Mouse (Mus musculus) C2C12 (cell line): ENCODE measurements around the gene Gm4707.

Experiments used
- CEBPB ChIP-seq: IDR thresholded peaks from one replicate; pipeline ENCODE4 v1.6.1; 2011; ENCODE audit warnings: low read depth, mild to moderate bottlenecking, control low read depth, moderate library complexity
- CTCF ChIP-seq: IDR thresholded peaks from one replicate; pipeline ENCODE4 v1.5.1; 2011; ENCODE audit not compliant: control insufficient read depth, insufficient read depth, insufficient read length
- MAX ChIP-seq: IDR thresholded peaks from one replicate; pipeline ENCODE4 v1.6.1; 2011; ENCODE audit warnings: mild to moderate bottlenecking, control low read depth
- MYOG ChIP-seq: IDR thresholded peaks from one replicate; pipeline ENCODE4 v1.6.1; 2011; ENCODE audit not compliant: control insufficient read depth, insufficient read length; ENCODE audit errors: extremely low read depth

DNA sequence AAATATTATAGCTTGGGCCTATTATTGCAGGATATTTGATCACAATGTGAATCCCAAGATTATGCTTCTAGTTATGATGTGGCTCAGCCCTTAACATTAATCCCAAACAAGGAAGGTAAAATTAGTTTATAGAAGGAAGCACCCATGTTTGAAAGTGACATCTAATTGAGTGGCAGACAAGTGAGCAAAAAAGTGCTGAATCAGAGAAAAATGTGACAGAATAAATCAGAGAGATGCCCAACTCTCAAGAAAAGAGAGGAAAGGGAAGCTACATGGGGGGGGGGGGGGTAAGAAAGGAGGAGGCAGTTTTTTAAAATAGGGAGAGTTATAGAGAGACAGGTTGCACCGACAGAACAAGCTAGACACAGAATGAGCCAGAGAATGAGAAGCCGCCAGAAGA is 11.5 kb upstream of the Gm4707 start:
- TF ChIP-seq MAX (no peak), CTCF (no peak), MYOG (no peak), CEBPB (no peak)
